Mouse (Mus musculus) spleen, postnatal 10 days (tissue): ENCODE data around the gene Trim54.

Source experiments
- DNase-seq, 2 experiments: peaks; one replicate each; pipeline ENCODE4 v3.0.0; 2021 to 2022; ENCODE audit warnings: low spot score in 2 of 2

Gene Trim54

DNA sequence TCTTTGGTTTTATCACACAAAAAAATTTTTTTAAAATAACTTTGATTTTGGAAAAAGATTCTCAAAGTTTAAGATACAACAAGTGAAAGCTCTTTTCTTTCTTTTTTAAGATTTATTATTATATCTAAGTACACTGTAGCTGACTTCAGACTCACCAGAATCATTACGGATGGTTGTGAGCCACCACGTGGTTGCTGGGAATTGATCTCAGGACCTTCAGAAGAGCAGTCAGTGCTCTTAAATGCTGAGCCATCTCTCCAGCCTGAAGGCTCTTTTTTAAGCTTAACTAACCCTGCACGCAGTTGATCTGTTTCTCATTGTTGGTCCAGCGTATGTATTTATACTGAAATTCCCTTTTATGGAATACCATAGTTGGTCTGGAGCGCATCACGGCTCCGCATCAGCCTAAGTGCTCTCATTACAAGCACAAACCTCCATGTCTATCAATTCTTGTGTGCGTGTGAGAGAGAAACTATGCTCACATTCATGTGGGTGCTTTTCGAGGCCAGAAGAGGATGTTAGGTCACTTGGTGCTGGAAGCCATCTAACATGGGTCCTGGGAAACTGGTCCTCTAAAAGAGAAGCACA lies 64.8 kb downstream of the Trim54 start:
- DNase-seq = no peak

GRCm38 (mm10) chr5:31183678-31184077 lies 67.2 kb downstream of the Trim54 start:
- DNase-seq = no peak
